Mouse (Mus musculus): Measurements from ENCODE around the gene Strip2.

DNA sequence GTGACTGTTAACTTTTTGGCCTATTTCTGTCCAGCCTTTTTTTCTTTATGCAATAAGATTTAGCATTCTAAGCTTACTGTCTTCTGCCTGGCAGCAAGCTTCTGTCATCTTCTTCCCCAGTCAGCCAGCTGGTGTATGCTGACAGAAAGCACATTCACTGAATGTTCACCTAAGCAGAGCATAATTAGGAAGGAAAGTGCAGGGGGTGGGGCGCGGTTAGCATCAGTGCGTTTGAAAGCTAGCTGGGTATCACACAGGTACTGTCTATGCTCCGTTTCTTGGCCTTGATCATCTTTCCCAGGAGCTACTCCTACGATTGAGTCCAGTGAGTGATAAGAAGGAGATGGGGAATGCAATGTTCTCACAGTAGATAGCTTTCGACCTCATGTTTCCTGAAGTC is 13.9 kb downstream of the Strip2 start:
- no peak for TF ChIP-seq POLR2A (IDR thresholded peaks at IDR 0.05; ENCODE audit: low read depth, low read length)
- TF ChIP-seq CTCF (conservative IDR thresholded peaks at IDR 0.05 in 1 of 2, IDR thresholded peaks at IDR 0.05 in 1 of 2; ENCODE audit: low read depth in 2 of 2, low read length in 2 of 2) = no peak
